8 mouse cellular contexts compared by ENCODE assay signal in genomic region chr9:85326292-85327241, GRCm38 (mm10). TPM values are rescaled to one million over a fixed set of nuclear protein-coding genes. Genes with fewer than 3 reads are reported as not detected.
DNase-seq lines count a peak whose midpoint lies in the region; ATAC-seq and TF ChIP-seq lines count a peak whose summit lies in the region.

No protein-coding gene starts in this region.

- H3K36me3 ChIP-seq in erythroblast, embryonic 14.5 days (ENCODE audit: control insufficient read depth): no peaks in the 10 kb centered on the region; the same call in 1 of the 2 replicates
- H3K36me3 ChIP-seq in heart, postnatal 0 days (replicated peaks; ENCODE audit: control insufficient read depth, insufficient read depth, low read length): 0 out of 2 replicates have a peak, but pooled peaks cover 4% of the 10 kb centered on the region

- ATAC-seq in heart, postnatal 0 days (ENCODE audit: insufficient read depth, low read depth): peak; percentile 28

- no peak for TF ChIP-seq CTCF in heart, postnatal 0 days (IDR thresholded peaks at IDR 0.05; ENCODE audit: low read depth)

- no peak for TF ChIP-seq EP300 in heart, postnatal 0 days (IDR thresholded peaks at IDR 0.05; ENCODE audit: low read depth)

- peak overlapping the region; percentile 86 for H3K4me2 ChIP-seq in heart, postnatal 0 days (ENCODE audit: low read depth, low read length)

- H3K4me1 ChIP-seq in erythroblast, embryonic 14.5 days (ENCODE audit: control insufficient read depth): peaks cover 24% of the 10 kb centered on the region
- peaks cover 9% of the 10 kb centered on the region for H3K4me1 ChIP-seq in heart, postnatal 0 days (ENCODE audit: control insufficient read depth, insufficient read depth)

- DNase-seq in CD4-positive, CD25-positive, alpha-beta regulatory T cell, adult 2 months (ENCODE audit: low read depth, low spot score): peak; percentile 31
- peak; percentile 72 for DNase-seq in ZHBTc4 (ENCODE audit: low read depth, low spot score)
- peak; percentile 33 for DNase-seq in heart, postnatal 0 days (ENCODE audit: low spot score)
- DNase-seq in kidney, postnatal 25 days: peak; percentile 49 to 68
- peak; percentile 64 for DNase-seq in lung, postnatal 14 days
- DNase-seq in ovary, postnatal 10 days (ENCODE audit: low spot score): peak; percentile 26
- DNase-seq in urinary bladder, adult 2 months (ENCODE audit: low spot score): peak; percentile 56

- H3K9me3 ChIP-seq in erythroblast, embryonic 14.5 days (ENCODE audit: control insufficient read depth, low read length): no peaks in the 10 kb centered on the region
- no peaks in the 10 kb centered on the region for H3K9me3 ChIP-seq in heart, postnatal 0 days (replicated peaks; ENCODE audit: control insufficient read depth, low read length)

- peak overlapping the region; percentile 94 for H3K27ac ChIP-seq in heart, postnatal 0 days (ENCODE audit: low read depth)

- H3K9ac ChIP-seq in heart, postnatal 0 days (replicated peaks; ENCODE audit: low read depth, low read length): peak overlapping the region; percentile 73

- WGBS in heart, postnatal 0 days: 1% methylated on average over 84 of the region's 88 CpGs

- H3K27me3 ChIP-seq in erythroblast, embryonic 14.5 days (ENCODE audit: control insufficient read depth): peaks cover 18% of the 10 kb centered on the region
- no peaks in the 10 kb centered on the region for H3K27me3 ChIP-seq in heart, postnatal 0 days (ENCODE audit: control insufficient read depth, insufficient read depth, low read length)

- peak overlapping the region; percentile 68 for H3K4me3 ChIP-seq in erythroblast, embryonic 14.5 days (replicated peaks)
- peak overlapping the region; percentile 84 for H3K4me3 ChIP-seq in heart, postnatal 0 days (ENCODE audit: low read depth, low read length)

RNA-seq across cellular contexts. Expression of gene Tent5a, which starts 0.6 kb away (rescaled TPM):
- 0.03 TPM in 2 replicates for polyA plus RNA-seq in erythroblast, embryonic 14.5 days (2012)
- 8.8 and 17.9 TPM in 2 replicates for total RNA-seq in heart, postnatal 0 days (2014; rRNA removed; ENCODE audit: low replicate concordance)
- polyA plus RNA-seq in heart, postnatal 0 days (2015; fragmentation: Nextera tagmentation; extraction: Ambion mirVana): 6.4 and 6.6 TPM in 2 replicates
- polyA plus RNA-seq in urinary bladder, adult 2 months (2012; rRNA removed): 8.4 and 10.7 TPM in 2 replicates

RNA-seq across cellular contexts. Expression of gene Gm11114, which starts 14.0 kb away (rescaled TPM):
- not detected in 2 replicates for polyA plus RNA-seq in erythroblast, embryonic 14.5 days (2012)
- total RNA-seq in heart, postnatal 0 days (2014; rRNA removed; ENCODE audit: low replicate concordance): not detected in 2 replicates
- polyA plus RNA-seq in heart, postnatal 0 days (2015; fragmentation: Nextera tagmentation; extraction: Ambion mirVana): not detected in 2 replicates
- polyA plus RNA-seq in urinary bladder, adult 2 months (2012; rRNA removed): not detected in 2 replicates

Comparison
In these comparisons a context has a peak if more than half of its experiments do, and no peak if none do; other contexts are left out.
1. Peak in every context shown above with its lines: DNase-seq, ATAC-seq, H3K4me3 ChIP-seq and H3K27ac ChIP-seq.